Mouse (Mus musculus): ENCODE measurements around the gene Invs.
A peak's percentile ranks its signal among the peaks of the same experiment; 100 is the strongest.

Gene Invs

DNA sequence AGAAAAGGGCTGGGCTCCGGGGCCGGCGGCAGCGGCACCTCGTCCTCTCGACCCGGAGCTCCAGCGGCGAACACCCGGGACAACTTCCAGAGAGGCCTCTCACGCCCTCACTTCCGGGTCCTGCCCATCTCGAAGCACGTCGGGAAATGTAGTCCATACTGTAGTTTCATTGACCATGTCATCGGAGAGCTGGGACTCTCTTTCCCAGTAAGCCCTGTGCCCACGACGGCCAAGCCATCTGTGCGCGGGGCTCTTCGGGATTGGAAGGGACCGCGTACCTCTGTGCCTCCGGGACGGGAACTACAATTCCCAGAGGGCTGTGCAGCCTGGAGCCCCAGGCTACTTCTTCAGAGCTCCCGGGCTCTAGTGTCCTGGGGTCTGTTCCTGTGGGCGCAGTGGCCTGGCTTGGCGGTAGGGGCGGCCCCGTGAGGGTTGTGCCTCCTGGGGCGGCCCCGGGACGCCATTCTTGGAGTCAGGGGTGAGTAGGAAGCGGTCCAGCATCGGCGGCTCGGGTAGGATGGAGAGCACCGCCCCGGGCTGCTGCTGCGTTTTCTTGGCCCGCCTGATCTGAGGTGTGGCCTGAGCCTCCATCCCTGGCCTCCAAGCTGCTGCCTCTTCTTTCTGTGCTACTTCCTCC lies at the start of gene Invs, which contains the start of gene Erp44:
TSS of gene Invs (plus strand) at position 263 of the 637 bp plus-strand sequence.
TSS of gene Erp44 (minus strand) at position 61 of the 637 bp plus-strand sequence.
- DNase-seq (ENCODE audit: low read depth, low spot score): peak; percentile 97

DNA sequence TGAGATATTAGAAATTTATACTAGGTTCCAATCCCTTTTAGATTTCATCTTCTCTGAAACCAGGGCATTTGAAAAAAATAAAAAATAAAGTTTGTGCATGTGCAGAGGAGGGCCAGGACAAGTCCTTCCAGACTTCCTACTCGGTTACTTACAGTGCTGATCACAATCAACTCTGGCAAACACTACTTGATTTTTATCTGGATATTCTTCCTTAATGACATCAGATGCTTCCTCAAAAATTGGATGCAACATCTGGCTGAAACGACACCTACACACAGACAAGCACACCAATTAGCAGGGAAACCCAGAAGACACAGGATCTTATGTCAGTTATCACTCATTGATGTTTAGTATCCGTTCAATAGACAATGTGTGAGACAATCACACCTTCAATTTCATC lies 42.8 kb upstream of the Invs start:
- no peak for DNase-seq (ENCODE audit: low read depth, low spot score)

GRCm38 (mm10) chr4:48239046-48239445 lies 40.5 kb upstream of the Invs start:
- no peak for DNase-seq (ENCODE audit: low read depth, low spot score)

- no peak for DNase-seq (ENCODE audit: low read depth, low spot score)
Measured at GRCm38 (mm10) chr4:48242482-48242881, 37.1 kb upstream of the Invs start.

DNA sequence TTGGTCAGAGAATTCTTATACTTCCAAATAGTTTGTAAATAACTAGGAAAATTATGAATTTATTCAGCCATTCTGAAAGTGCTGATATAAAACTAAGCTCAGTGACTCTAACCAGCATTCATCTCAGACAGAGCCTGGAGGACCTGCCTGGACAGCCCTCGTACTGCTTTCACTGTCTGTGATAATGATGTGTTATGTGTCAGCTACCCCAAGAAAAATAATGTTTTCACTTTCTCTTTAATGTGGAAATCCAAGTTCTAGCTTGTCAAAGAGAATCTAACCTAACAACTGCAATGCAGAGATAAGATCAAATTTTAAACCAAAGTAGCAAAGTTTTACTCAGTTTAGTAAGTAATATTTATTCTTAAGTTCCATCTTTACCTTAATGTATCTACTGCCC lies 35.8 kb upstream of the Invs start:
- DNase-seq (ENCODE audit: low read depth, low spot score): no peak

- no peak for DNase-seq (ENCODE audit: low read depth, low spot score)
Measured at GRCm38 (mm10) chr4:48244280-48244679, 35.3 kb upstream of the Invs start.

DNA sequence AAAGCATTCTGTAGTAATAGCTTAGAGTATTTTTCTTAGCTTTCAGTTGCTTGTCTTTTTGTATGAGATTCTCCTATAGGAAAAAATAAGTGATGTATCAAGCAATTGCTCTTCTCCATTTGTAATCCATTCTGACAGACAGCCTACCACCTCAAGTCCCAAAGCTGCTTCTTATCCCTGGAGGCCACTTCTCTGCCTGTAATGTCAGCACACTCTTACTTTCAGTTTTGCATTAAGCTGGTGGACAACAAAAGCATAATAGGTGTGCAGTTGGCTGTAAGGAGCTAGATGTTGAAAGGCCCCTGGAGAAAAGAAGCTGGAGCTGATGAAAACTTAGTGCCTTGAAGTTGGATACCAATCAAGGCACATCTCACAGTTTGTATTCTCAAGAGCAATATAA lies 26.3 kb upstream of the Invs start:
- DNase-seq (ENCODE audit: low read depth, low spot score): no peak

GRCm38 (mm10) chr4:48258045-48258444 lies 21.5 kb upstream of the Invs start:
- DNase-seq (ENCODE audit: low read depth, low spot score): no peak

DNA sequence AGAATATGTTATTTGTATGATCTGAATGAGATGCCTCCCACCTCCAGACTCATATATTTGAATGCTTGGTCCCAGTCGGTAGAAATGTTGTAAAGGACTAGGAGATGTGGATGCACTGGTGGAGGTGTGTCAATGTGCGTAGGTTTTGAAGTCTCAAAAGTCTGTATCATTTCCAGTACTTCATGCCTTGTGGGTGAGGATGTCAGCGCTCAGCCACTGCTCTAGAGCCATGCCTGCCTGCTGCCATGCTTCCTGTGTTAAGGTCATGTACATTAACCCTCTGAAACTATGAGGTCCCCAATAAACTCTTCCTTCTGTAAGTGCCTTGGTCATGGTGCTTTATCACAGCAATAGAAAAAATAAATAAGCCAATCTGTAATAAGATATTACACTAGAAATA lies 11.9 kb upstream of the Invs start:
- no peak for DNase-seq (ENCODE audit: low read depth, low spot score)

GRCm38 (mm10) chr4:48268127-48268526 lies 11.4 kb upstream of the Invs start:
- DNase-seq (ENCODE audit: low read depth, low spot score): no peak

- DNase-seq (ENCODE audit: low read depth, low spot score): no peak
Measured at GRCm38 (mm10) chr4:48270532-48270931, 9.0 kb upstream of the Invs start.

DNA sequence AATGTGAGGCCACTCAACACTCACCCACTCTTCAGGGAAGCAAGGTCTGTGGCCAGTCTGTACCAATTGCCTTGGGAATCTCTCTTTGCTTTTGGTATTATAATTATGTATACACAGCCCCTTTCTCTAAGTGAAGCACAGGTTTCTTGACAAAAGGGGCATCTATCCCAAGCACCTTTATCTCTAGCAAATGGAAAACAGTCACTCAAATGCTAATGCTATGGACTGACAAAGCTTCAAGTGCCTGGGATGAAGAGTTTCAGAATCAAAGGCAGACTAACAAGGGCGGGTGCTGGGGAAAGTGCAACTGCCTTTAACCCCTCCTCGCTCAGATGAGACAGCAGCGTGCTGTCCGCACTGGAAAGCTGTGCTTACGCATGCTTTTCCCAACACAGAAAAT lies 7.7 kb upstream of the Invs start:
- no peak for DNase-seq (ENCODE audit: low read depth, low spot score)

- no peak for DNase-seq (ENCODE audit: low read depth, low spot score)
Measured at GRCm38 (mm10) chr4:48273119-48273829, 6.3 kb upstream of the Invs start.

DNA sequence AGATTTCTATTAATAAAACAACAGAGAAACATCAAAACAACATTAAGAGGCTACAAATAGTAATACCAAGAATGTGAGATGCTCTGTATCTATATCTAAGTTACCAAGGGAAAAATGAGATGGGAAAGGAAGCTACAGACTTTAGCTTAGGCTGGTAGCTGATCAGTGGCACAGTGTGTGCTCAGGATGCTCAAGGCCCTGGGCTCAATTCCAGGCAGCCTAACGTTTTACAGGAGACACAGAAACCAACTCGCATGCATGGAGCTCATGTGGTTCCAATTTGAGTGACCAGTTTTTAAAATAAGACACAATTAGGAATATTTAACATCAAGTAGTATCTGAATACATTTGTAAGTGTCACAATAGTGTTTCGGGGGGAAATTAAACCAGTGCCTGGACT lies 3.8 kb upstream of the Invs start:
- DNase-seq (ENCODE audit: low read depth, low spot score): no peak

DNA sequence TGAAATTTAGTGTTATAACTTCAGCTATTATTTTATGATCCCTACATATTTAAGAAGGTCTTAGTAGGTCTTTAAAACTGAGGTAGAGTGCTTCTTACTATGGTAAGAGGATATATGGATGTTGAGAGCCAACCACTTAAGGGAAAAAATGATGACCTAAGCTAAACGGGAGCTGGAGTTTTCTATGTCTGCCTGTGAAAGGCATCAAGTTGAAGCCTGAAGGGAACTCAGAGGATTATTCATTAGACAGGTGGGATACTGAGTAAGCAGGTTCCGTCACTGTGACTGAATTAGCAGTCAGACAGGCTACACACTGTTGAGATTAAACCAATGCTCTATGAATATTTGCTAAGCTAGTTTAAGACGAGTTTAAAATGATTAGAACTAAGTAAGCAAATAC lies 2.5 kb upstream of the Invs start:
- DNase-seq (ENCODE audit: low read depth, low spot score): no peak

- no peak for DNase-seq (ENCODE audit: low read depth, low spot score)
Measured at GRCm38 (mm10) chr4:48278757-48279497, 633 bp upstream of the Invs start.

DNA sequence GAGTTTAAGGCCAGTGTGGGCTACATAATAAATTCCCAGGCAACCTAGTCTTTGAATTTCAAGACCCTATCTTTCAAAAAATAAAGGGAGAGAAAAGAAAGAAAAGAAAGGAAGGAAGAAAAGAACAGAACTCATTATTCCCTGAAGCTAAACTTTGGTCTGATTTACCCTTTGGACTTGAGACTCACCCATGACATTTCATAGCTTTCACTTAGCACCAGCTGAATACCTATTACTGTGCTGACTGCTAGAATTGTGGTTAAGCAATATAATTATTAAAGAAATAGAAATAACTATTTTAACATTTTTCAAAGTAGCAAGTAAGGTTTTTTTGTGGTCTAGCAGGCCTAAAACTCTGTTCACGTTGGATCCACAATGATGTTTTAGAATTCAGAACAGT lies 1.6 kb downstream of the Invs start:
- DNase-seq (ENCODE audit: low read depth, low spot score): no peak

GRCm38 (mm10) chr4:48287086-48287757 lies 7.7 kb downstream of the Invs start:
- DNase-seq (ENCODE audit: low read depth, low spot score): peak; percentile 51

DNA sequence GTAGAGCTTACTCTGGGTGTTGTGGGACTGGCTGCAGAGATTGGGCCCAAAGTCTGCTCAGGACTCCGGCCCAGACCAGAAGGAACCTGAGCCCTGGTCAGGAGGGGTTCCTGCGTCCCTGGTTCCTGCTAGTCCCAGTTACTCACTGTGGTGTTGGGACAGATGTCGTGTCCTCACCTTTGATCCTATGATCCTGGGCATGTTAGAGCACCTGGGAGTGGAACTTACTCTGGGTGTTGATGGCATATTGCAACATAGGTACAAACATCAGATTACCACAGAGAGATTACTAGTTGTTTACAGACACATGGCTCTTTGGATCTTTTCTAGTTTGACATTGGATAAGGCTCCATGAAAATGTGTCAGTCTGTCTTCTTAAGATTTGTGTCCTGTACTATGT lies 35.3 kb downstream of the Invs start:
- no peak for DNase-seq (ENCODE audit: low read depth, low spot score)

GRCm38 (mm10) chr4:48316036-48316435 lies 36.5 kb downstream of the Invs start:
- DNase-seq (ENCODE audit: low read depth, low spot score): no peak

DNA sequence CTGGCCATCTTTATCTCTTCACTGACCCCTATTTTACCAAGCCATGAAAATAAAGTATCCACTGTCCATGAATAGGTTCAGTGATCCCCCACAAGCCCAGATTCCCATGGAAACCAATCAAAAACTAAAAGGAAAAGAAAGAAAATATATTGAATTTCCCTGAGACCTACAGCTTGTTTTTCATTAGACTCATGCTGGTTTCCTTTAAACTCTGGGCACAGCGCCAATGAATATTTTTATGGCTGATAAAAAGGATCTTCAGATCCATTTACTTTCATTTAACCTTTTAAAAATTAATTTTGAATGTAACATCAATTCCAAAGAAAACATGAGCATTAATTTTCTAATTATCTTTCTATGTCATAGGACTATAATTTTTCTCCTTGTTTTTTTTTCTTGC lies 41.7 kb downstream of the Invs start:
- no peak for DNase-seq (ENCODE audit: low read depth, low spot score)

- DNase-seq (ENCODE audit: low read depth, low spot score): no peak
Measured at GRCm38 (mm10) chr4:48322095-48322494, 42.5 kb downstream of the Invs start.
